In the genomic region with DNA sequence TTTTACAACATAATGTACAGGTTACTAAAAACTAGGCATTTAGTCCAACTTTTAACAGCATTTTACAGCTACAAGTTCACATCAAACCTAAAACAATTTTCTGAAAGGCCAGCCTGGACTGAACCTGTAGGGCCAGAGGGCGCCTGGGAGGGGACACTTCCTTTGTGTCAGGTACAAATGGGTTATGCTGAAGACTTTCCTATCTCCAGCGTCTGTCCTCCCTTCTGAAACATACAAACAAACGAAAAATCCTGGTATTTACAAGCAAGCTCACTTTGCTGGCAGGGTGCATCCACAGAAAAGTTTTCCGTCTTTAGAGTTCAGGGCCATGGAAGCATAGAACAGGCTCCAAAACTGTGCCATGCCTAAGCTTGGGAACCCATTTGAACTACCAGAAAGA, we compare ENCODE assay signal across 20 mouse cellular contexts. TPM values are rescaled to one million over a fixed set of nuclear protein-coding genes. Genes with fewer than 3 reads are reported as not detected.
DNase-seq lines count a peak whose midpoint lies in the region; ATAC-seq and TF ChIP-seq lines count a peak whose summit lies in the region.
"Had no signal": no experiment of that assay in that cellular context is flagged by ENCODE, and none has a peak within 500 bp of the region (broad histone marks: within the 10 kb centered on the region; RNA-seq: fewer than 3 reads in every experiment).

No protein-coding gene starts in this region.

- H3K4me3 ChIP-seq in intestine, embryonic 14.5 days (ENCODE audit: low read depth, low read length), result no peak overlapping the region
- H3K4me3 ChIP-seq in intestine, postnatal 0 days (ENCODE audit: low read depth, low read length), result no peak overlapping the region
- peak overlapping the region; percentile 47 for H3K4me3 ChIP-seq in midbrain, embryonic 10.5 days
- no peak overlapping the region for H3K4me3 ChIP-seq in midbrain, embryonic 15.5 days
- peak overlapping the region; percentile 52 for H3K4me3 ChIP-seq in embryonic facial prominence, embryonic 10.5 days
- H3K4me3 ChIP-seq in forebrain, embryonic 15.5 days, result peak overlapping the region; percentile 10; the same call in 1 of the 2 replicates
- H3K4me3 ChIP-seq: layer of hippocampus, adult 2 months; liver, embryonic 15.5 days had no signal

- TF ChIP-seq CTCF in intestine, postnatal 0 days (IDR thresholded peaks at IDR 0.05; ENCODE audit: low read depth), result no peak

- H3K9ac ChIP-seq in intestine, embryonic 14.5 days (ENCODE audit: low read length), result no peak overlapping the region
- no peak overlapping the region for H3K9ac ChIP-seq in intestine, postnatal 0 days (ENCODE audit: low read depth, low read length)
- H3K9ac ChIP-seq in midbrain, embryonic 15.5 days, result no peak overlapping the region
- no peak overlapping the region for H3K9ac ChIP-seq in forebrain, embryonic 15.5 days (replicated peaks)
- H3K9ac ChIP-seq: heart, embryonic 15.5 days; limb, embryonic 15.5 days; liver, embryonic 15.5 days had no signal

- H3K36me3 ChIP-seq in intestine, embryonic 14.5 days (ENCODE audit: control insufficient read depth, insufficient read depth, low read length), result no peaks in the 10 kb centered on the region
- H3K36me3 ChIP-seq in intestine, postnatal 0 days (ENCODE audit: control insufficient read depth, insufficient read depth), result no peaks in the 10 kb centered on the region
- no peaks in the 10 kb centered on the region for H3K36me3 ChIP-seq in midbrain, embryonic 10.5 days
- no peaks in the 10 kb centered on the region for H3K36me3 ChIP-seq in midbrain, embryonic 15.5 days (replicated peaks)
- H3K36me3 ChIP-seq in embryonic facial prominence, embryonic 10.5 days (replicated peaks), result no peaks in the 10 kb centered on the region
- no peaks in the 10 kb centered on the region for H3K36me3 ChIP-seq in forebrain, embryonic 15.5 days
- H3K36me3 ChIP-seq: heart, embryonic 15.5 days; limb, embryonic 15.5 days; liver, embryonic 15.5 days had no signal

- H3K27me3 ChIP-seq in intestine, embryonic 14.5 days (replicated peaks; ENCODE audit: control insufficient read depth, insufficient read depth, low read length), result peaks cover 98% of the 10 kb centered on the region
- peaks cover 97% of the 10 kb centered on the region for H3K27me3 ChIP-seq in intestine, postnatal 0 days (replicated peaks; ENCODE audit: control insufficient read depth, insufficient read depth, low read length)
- H3K27me3 ChIP-seq in midbrain, embryonic 10.5 days (ENCODE audit: low read depth, poor library complexity, severe bottlenecking), result peaks cover 100% of the 10 kb centered on the region
- H3K27me3 ChIP-seq in midbrain, embryonic 15.5 days (replicated peaks), result peaks cover 87% of the 10 kb centered on the region
- peaks cover 100% of the 10 kb centered on the region for H3K27me3 ChIP-seq in embryonic facial prominence, embryonic 10.5 days (replicated peaks; ENCODE audit: low read depth, poor library complexity, severe bottlenecking)
- H3K27me3 ChIP-seq in forebrain, embryonic 15.5 days, result peaks cover 83% of the 10 kb centered on the region

- no peak overlapping the region for H3K27ac ChIP-seq in intestine, embryonic 14.5 days (ENCODE audit: low read depth)
- no peak overlapping the region for H3K27ac ChIP-seq in intestine, postnatal 0 days (ENCODE audit: low read depth, low read length)
- peak overlapping the region; percentile 82; the same call in 1 of the 2 replicates for H3K27ac ChIP-seq in midbrain, embryonic 10.5 days (replicated peaks)
- no peak overlapping the region for H3K27ac ChIP-seq in midbrain, embryonic 15.5 days
- H3K27ac ChIP-seq in embryonic facial prominence, embryonic 10.5 days (replicated peaks), result no peak overlapping the region
- H3K27ac ChIP-seq in forebrain, embryonic 15.5 days (replicated peaks), result no peak overlapping the region
- H3K27ac ChIP-seq: heart, embryonic 15.5 days; layer of hippocampus, adult 2 months; limb, embryonic 15.5 days; liver, embryonic 15.5 days; stomach, postnatal 0 days had no signal

- H3K4me1 ChIP-seq in intestine, embryonic 14.5 days (replicated peaks; ENCODE audit: control insufficient read depth, insufficient read depth, low read length), result 0 out of 2 replicates have a peak, but pooled peaks cover 3% of the 10 kb centered on the region
- no peaks in the 10 kb centered on the region for H3K4me1 ChIP-seq in intestine, postnatal 0 days (replicated peaks; ENCODE audit: control insufficient read depth, insufficient read depth, low read length)
- H3K4me1 ChIP-seq in midbrain, embryonic 10.5 days, result peaks cover 33% of the 10 kb centered on the region
- peaks cover 18% of the 10 kb centered on the region for H3K4me1 ChIP-seq in midbrain, embryonic 15.5 days
- H3K4me1 ChIP-seq in embryonic facial prominence, embryonic 10.5 days, result peaks cover 26% of the 10 kb centered on the region
- H3K4me1 ChIP-seq in forebrain, embryonic 15.5 days, result peaks cover 27% of the 10 kb centered on the region
- H3K4me1 ChIP-seq: liver, embryonic 15.5 days had no signal

- H3K4me2 ChIP-seq in intestine, embryonic 14.5 days (ENCODE audit: low read length), result no peak overlapping the region
- H3K4me2 ChIP-seq in intestine, postnatal 0 days (replicated peaks; ENCODE audit: low read depth), result no peak overlapping the region
- no peak overlapping the region for H3K4me2 ChIP-seq in midbrain, embryonic 15.5 days
- no peak overlapping the region for H3K4me2 ChIP-seq in forebrain, embryonic 15.5 days (replicated peaks)
- H3K4me2 ChIP-seq: liver, embryonic 15.5 days had no signal

- H3K9me3 ChIP-seq in intestine, embryonic 14.5 days (ENCODE audit: control insufficient read depth, low read length), result no peaks in the 10 kb centered on the region
- no peaks in the 10 kb centered on the region for H3K9me3 ChIP-seq in intestine, postnatal 0 days (ENCODE audit: control insufficient read depth)
- H3K9me3 ChIP-seq in midbrain, embryonic 10.5 days (replicated peaks), result no peaks in the 10 kb centered on the region
- H3K9me3 ChIP-seq in midbrain, embryonic 15.5 days, result no peaks in the 10 kb centered on the region
- no peaks in the 10 kb centered on the region for H3K9me3 ChIP-seq in embryonic facial prominence, embryonic 10.5 days
- no peaks in the 10 kb centered on the region for H3K9me3 ChIP-seq in forebrain, embryonic 15.5 days
- H3K9me3 ChIP-seq: heart, embryonic 15.5 days; limb, embryonic 15.5 days; liver, embryonic 15.5 days had no signal

- no peak for ATAC-seq in intestine, embryonic 14.5 days (replicated peaks; ENCODE audit: low FRiP score, low TSS enrichment, low read depth)
- ATAC-seq in intestine, postnatal 0 days, result no peak
- ATAC-seq in midbrain, embryonic 15.5 days (replicated peaks), result no peak
- ATAC-seq in forebrain, embryonic 15.5 days (replicated peaks), result no peak

- peak; percentile 62 for DNase-seq in intestine, embryonic 14.5 days (ENCODE audit: low spot score)
- peak; percentile 37 for DNase-seq in midbrain, embryonic 10.5 days (ENCODE audit: low spot score)
- peak; percentile 37 for DNase-seq in embryonic facial prominence, embryonic 10.5 days (ENCODE audit: low spot score)
- no peak for DNase-seq in spleen, adult 12 weeks (ENCODE audit: low spot score)
- DNase-seq in adrenal gland, adult (ENCODE audit: inconsistent age in 2 of 2, low spot score in 1 of 2), result no peak
- DNase-seq: B cell, adult 2 months; cerebellum, adult 8-10 months; gastrocnemius, postnatal 36 days; kidney, adult 2 months; kidney, postnatal 10 days; layer of hippocampus, postnatal 36 days; right cerebral cortex, postnatal 4 days had no signal

- WGBS in intestine, embryonic 14.5 days, result 2% methylated on average over 4 of the region's 4 CpGs
- WGBS in intestine, postnatal 0 days, result 3% methylated on average over 4 of the region's 4 CpGs
- 1% methylated on average over 4 of the region's 4 CpGs for WGBS in midbrain, embryonic 10.5 days
- WGBS in midbrain, embryonic 15.5 days, result 1% methylated on average over 4 of the region's 4 CpGs
- under 1% methylated on average over 4 of the region's 4 CpGs for WGBS in embryonic facial prominence, embryonic 10.5 days
- WGBS in forebrain, embryonic 15.5 days, result 3% methylated on average over 4 of the region's 4 CpGs

RNA-seq across cellular contexts. Expression of a gene that starts 4.6 kb away (rescaled TPM):
- not detected in 2 replicates for polyA plus RNA-seq in intestine, embryonic 14.5 days (2014; fragmentation: Nextera tagmentation; extraction: Ambion mirVana)
- polyA plus RNA-seq in intestine, postnatal 0 days (2015; fragmentation: Nextera tagmentation; extraction: Ambion mirVana), result not detected in 2 replicates
- polyA plus RNA-seq in midbrain, embryonic 10.5 days (2016; fragmentation: Nextera tagmentation; extraction: Ambion mirVana), result 9.1 and 9.4 TPM in 2 replicates
- 6.3 and 8.0 TPM in 2 replicates for polyA plus RNA-seq in midbrain, embryonic 15.5 days (2015; fragmentation: Nextera tagmentation; extraction: Ambion mirVana)
- 4.4 and 9.0 TPM in 2 replicates for polyA plus RNA-seq in embryonic facial prominence, embryonic 10.5 days (2016; fragmentation: Nextera tagmentation; extraction: Ambion mirVana)
- 8.2 and 11.0 TPM in 2 replicates for polyA plus RNA-seq in forebrain, embryonic 15.5 days (2015; fragmentation: Nextera tagmentation; extraction: Ambion mirVana)
- polyA plus RNA-seq: kidney, adult 2 months; limb, embryonic 15.5 days; liver, embryonic 15.5 days; stomach, postnatal 0 days had no signal

Comparison
In these comparisons a context has a peak if more than half of its experiments do, and no peak if none do; other contexts are left out.
1. H3K4me3 ChIP-seq: peak in midbrain, embryonic 10.5 days (single experiment), embryonic facial prominence, embryonic 10.5 days (single experiment) and forebrain, embryonic 15.5 days (single experiment); none in intestine, embryonic 14.5 days (single experiment), intestine, postnatal 0 days (single experiment) and midbrain, embryonic 15.5 days (single experiment).
2. DNase-seq: peak in intestine, embryonic 14.5 days (single experiment), midbrain, embryonic 10.5 days (single experiment) and embryonic facial prominence, embryonic 10.5 days (single experiment); none in spleen, adult 12 weeks (single experiment) and adrenal gland, adult (0 of 2).